Mouse (Mus musculus) small intestine, adult 2 months (tissue): ENCODE measurements around the gene Vmn1r10. TPM values are rescaled to one million over a fixed set of nuclear protein-coding genes. Genes with fewer than 3 reads are reported as not detected.

ENCODE experiments used
- H3K27ac ChIP-seq: fragments of 200-500 bp; 2 replicates; pipeline ENCODE4 v1.5.1; 2012; ENCODE audit warnings: low read depth, low read length, control low read depth, inconsistent platforms; ENCODE audit not compliant: insufficient read depth
- H3K27me3 ChIP-seq: fragments of 200-500 bp; 2 replicates; pipeline ENCODE4 v1.6.1; 2012; ENCODE audit warnings: mild to moderate bottlenecking, moderate library complexity, low read length, inconsistent platforms; ENCODE audit not compliant: control insufficient read depth, insufficient read depth
- H3K36me3 ChIP-seq: fragments of 200-500 bp; 2 replicates; pipeline ENCODE4 v1.6.1; 2012; ENCODE audit warnings: mild to moderate bottlenecking, low read length, control low read depth, inconsistent platforms; ENCODE audit not compliant: control insufficient read depth, insufficient read depth
- H3K4me1 ChIP-seq: fragments of 200-500 bp; 2 replicates; pipeline ENCODE4 v1.6.1; 2012; ENCODE audit warnings: low read length, inconsistent platforms, mixed read lengths; ENCODE audit not compliant: control insufficient read depth, insufficient read depth, insufficient read length
- H3K4me3 ChIP-seq: fragments of 200-500 bp; 2 replicates; pipeline ENCODE4 v1.5.1; 2012; ENCODE audit warnings: low read depth, mild to moderate bottlenecking, control low read depth, inconsistent platforms, low read length, moderate library complexity
- CTCF ChIP-seq: fragments of 200-500 bp; IDR thresholded peaks from 2 replicates; pipeline ENCODE4 v1.5.1; 2012; ENCODE audit warnings: low read depth, mild to moderate bottlenecking, control low read depth, inconsistent platforms, low read length, moderate library complexity, mixed read lengths; ENCODE audit not compliant: insufficient replicate concordance, insufficient read length; ENCODE audit errors: extremely low read depth
- POLR2A ChIP-seq: fragments of 200-500 bp; IDR thresholded peaks from 2 replicates; pipeline ENCODE4 v1.6.1; 2012; ENCODE audit warnings: low read depth, mild to moderate bottlenecking, control low read depth, inconsistent platforms, low read length, moderate library complexity
- WGBS: fragments of 180-500 bp; shearing (Covaris S2); methylation state at CpG from one replicate; pipeline ENCODE4 v1.1.7; 2018; 5-methylcytosine and 5-hydroxymethylcytosine counted together
- polyA plus RNA-seq: library from polyadenylated mRNA; depleted of rRNA; stranded (reverse); fragments of >200 nt; gene quantifications from 2 replicates; pipeline ENCODE4 v1.2.3, GENCODE M21; 2012; rRNA removed

The Vmn1r10 gene
- not detected in 2 replicates for polyA plus RNA-seq

DNA sequence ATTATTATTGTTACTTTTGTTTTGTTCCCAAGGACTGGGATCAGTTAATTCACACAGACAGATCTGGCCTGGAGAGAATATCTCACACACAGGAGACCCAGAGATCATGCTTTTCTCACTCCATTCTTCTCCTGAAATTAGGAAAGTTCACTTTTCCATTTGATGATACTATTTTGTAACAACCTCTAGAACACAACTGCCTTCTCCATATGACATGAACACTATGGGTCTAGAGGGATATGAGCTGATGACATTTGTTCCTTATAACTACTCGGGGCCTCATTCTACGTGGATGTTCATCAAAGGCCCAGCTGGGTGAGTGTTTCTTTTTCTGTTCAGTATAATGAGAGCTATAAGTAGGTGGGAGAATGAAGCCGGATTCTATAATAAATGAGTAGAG, at the start of gene Vmn1r10:
TSS of gene Vmn1r10 (plus strand) at position 301 of the 400 bp plus-strand sequence.
- Histone ChIP-seq H3K4me3 (no peak within 1 kb of the TSS), H3K36me3 (no peaks in the 10 kb centered on the region), H3K27me3 (no peaks in the 10 kb centered on the region), H3K4me1 (no peaks in the 10 kb centered on the region), H3K27ac (no peak within 1 kb of the TSS)
- 81% methylated on average over 3 of the region's 3 CpGs for WGBS
- TF ChIP-seq CTCF (no peak), POLR2A (no peak)

GRCm38 (mm10) chr6:57063730-57064129, 45.5 kb upstream of the Vmn1r10 start:
- Histone ChIP-seq H3K36me3 (no peaks in the 10 kb centered on the region), H3K27ac (no peak overlapping the region), H3K27me3 (no peaks in the 10 kb centered on the region), H3K4me3 (no peak overlapping the region), H3K4me1 (no peaks in the 10 kb centered on the region)
- TF ChIP-seq CTCF, result no peak
- no peak for TF ChIP-seq POLR2A

DNA sequence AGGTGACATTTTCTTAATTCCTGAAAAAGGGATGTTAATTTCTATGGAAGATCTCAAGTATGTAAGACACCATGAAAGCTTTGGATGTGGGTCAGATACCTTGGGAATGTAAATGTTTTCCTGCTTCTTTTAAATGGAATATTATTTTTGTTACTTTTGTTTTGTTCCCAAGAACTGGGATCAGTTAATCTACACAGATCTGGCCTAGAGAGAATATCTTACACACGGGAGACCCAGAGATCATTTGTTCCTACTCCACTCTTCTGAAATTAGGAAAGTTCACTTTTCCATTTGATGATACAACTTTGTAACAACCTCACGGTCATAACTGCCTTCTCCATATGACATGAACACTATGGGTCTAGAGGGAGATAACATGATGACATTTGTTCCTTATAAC, 42.8 kb upstream of the Vmn1r10 start, which contains the start of gene Vmn1r9:
TSS of gene Vmn1r9 (plus strand) at position 301 of the 400 bp plus-strand sequence.
- Histone ChIP-seq H3K4me1 (no peaks in the 10 kb centered on the region), H3K36me3 (no peaks in the 10 kb centered on the region), H3K4me3 (no peak within 1 kb of the TSS), H3K27ac (no peak within 1 kb of the TSS), H3K27me3 (no peaks in the 10 kb centered on the region)
- 84% methylated on average over 2 of the region's 2 CpGs for WGBS
- TF ChIP-seq CTCF, result no peak
- TF ChIP-seq POLR2A, result no peak

DNA sequence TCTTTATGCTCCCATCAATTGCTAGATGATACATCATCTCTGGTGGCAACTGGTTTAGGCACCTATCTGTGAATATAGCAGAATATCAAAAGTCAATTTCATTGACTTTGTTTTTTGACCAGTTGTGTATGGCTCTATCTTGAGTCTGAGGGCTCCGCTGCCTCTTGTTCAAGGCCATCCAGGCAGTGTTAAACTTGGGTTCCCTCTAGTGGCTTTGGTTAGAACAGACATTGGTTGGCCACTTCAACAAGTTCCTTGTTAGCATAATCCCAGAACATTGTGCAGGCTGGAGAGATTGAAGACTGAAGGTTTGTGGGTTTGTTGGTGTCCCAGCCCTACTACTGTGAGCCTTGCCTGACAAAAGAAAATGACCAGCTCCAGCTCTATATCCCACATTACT, 2.9 kb upstream of the Vmn1r10 start:
- Histone ChIP-seq H3K27ac (no peak overlapping the region), H3K36me3 (no peaks in the 10 kb centered on the region), H3K4me3 (no peak overlapping the region), H3K4me1 (no peaks in the 10 kb centered on the region), H3K27me3 (no peaks in the 10 kb centered on the region)
- 53% methylated on average over 1 of the region's 1 CpGs for WGBS
- no peak for TF ChIP-seq POLR2A
- TF ChIP-seq CTCF, result no peak

DNA sequence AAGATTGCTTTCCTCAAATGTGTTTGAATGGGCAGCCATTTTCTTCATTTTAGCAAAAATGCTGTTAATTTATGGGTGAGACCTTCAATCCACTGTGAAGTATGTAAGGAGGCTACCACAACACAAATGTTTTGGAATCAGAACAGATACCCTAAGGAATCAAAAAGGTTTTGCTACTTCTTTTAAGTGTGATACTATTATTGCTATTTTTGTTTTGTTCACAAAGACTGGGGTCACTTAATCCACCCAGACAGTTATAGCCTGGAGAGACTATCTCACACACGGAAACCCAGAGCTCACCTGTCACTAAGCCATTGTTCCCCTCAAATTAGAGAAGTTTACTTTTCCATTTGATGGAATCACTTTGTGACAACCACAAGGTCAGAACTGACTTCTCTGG, 23.9 kb downstream of the Vmn1r10 start, which contains the start of gene Vmn1r11:
TSS of gene Vmn1r11 (plus strand) at position 301 of the 400 bp plus-strand sequence.
- no peaks in the 10 kb centered on the region for H3K36me3 ChIP-seq
- H3K27ac ChIP-seq, result no peak within 1 kb of the TSS
- H3K27me3 ChIP-seq, result no peaks in the 10 kb centered on the region
- WGBS, result 61% methylated on average over 1 of the region's 1 CpGs
- H3K4me1 ChIP-seq, result no peaks in the 10 kb centered on the region
- no peak for TF ChIP-seq CTCF
- TF ChIP-seq POLR2A, result no peak
- no peak within 1 kb of the TSS for H3K4me3 ChIP-seq

GRCm38 (mm10) chr6:57156619-57157018, 47.4 kb downstream of the Vmn1r10 start, which contains the start of gene Vmn1r12:
Vmn1r12 (plus strand) TSS chr6:57156919.
- TF ChIP-seq POLR2A, result no peak
- no peak for TF ChIP-seq CTCF
- Histone ChIP-seq H3K4me1 (no peaks in the 10 kb centered on the region), H3K27me3 (no peaks in the 10 kb centered on the region), H3K36me3 (no peaks in the 10 kb centered on the region), H3K27ac (no peak within 1 kb of the TSS), H3K4me3 (no peak within 1 kb of the TSS)
- 78% methylated on average over 2 of the region's 2 CpGs for WGBS

Other genes starting within 250 kb of the Vmn1r10 start
- 2.3 and 3.6 TPM in 2 replicates for gene Nt5c3, start 185.5 kb upstream of the Vmn1r10 start, polyA plus RNA-seq
- not detected in 2 replicates for gene Vmn1r4, start 185.4 kb upstream of the Vmn1r10 start, polyA plus RNA-seq
- not detected in 2 replicates for gene Vmn1r5, start 139.2 kb upstream of the Vmn1r10 start, polyA plus RNA-seq
- gene Vmn1r6, start 112.2 kb upstream of the Vmn1r10 start, polyA plus RNA-seq, result not detected in 2 replicates
- gene Vmn1r7, start 84.1 kb upstream of the Vmn1r10 start, polyA plus RNA-seq, result not detected in 2 replicates
- not detected in 2 replicates for gene Vmn1r8, start 77.2 kb upstream of the Vmn1r10 start, polyA plus RNA-seq
- not detected in 2 replicates for gene Vmn1r9, start 42.7 kb upstream of the Vmn1r10 start, polyA plus RNA-seq
- not detected in 2 replicates for gene Vmn1r11, start 24.0 kb downstream of the Vmn1r10 start, polyA plus RNA-seq
- gene Vmn1r12, start 47.5 kb downstream of the Vmn1r10 start, polyA plus RNA-seq, result not detected in 2 replicates
- not detected in 2 replicates for gene Vmn1r13, start 93.8 kb downstream of the Vmn1r10 start, polyA plus RNA-seq
- gene Vmn1r14, start 122.2 kb downstream of the Vmn1r10 start, polyA plus RNA-seq, result not detected in 2 replicates
- gene Vmn1r15, start 148.5 kb downstream of the Vmn1r10 start, polyA plus RNA-seq, result not detected in 2 replicates
- gene Vmn1r16, start 220.0 kb downstream of the Vmn1r10 start, polyA plus RNA-seq, result not detected in 2 replicates